Mouse (Mus musculus) lung, postnatal 0 days (tissue): ENCODE measurements at regions not wholly inside any gene's neighbourhood (a gene's known extent, or its start where the extent isn't known, plus 50 kb on each side); places are given as distances from the start of the nearest gene placed in this dataset.

Experiments
- CTCF ChIP-seq: IDR thresholded peaks from 2 replicates; pipeline ENCODE4 v1.5.1; 2016; ENCODE audit warnings: antibody characterized with exemption, mild to moderate bottlenecking
- EP300 ChIP-seq: IDR thresholded peaks from 2 replicates; pipeline ENCODE4 v1.6.1; 2016; ENCODE audit warnings: antibody characterized with exemption, mild to moderate bottlenecking, control low read depth

- TF ChIP-seq CTCF (no peak), EP300 (no peak)
Observed at GRCm38 (mm10) chr4:97482701-97483246, 289.8 kb upstream of the Nfia start.
